Mouse (Mus musculus): ENCODE results near the gene Acta1. TPM values are rescaled to one million over a fixed set of nuclear protein-coding genes. Genes with fewer than 3 reads are reported as not detected.

The Acta1 gene
- polyA plus RNA-seq, 1 experiment from 2014 or later, result 6.7 TPM

GRCm38 (mm10) chr8:123891271-123891670 lies 3.3 kb downstream of the Acta1 start:
- H3K27ac ChIP-seq (ENCODE audit: low read depth, low read length), result no peak overlapping the region
- ATAC-seq (replicated peaks; ENCODE audit: low FRiP score) (no peak), DNase-seq (ENCODE audit: low spot score) (peak; percentile 68)
- no peaks in the 10 kb centered on the region for H3K4me1 ChIP-seq (replicated peaks; ENCODE audit: control insufficient read depth, insufficient read depth, low read length)
- H3K9me3 ChIP-seq (ENCODE audit: control insufficient read depth, low read length), result no peaks in the 10 kb centered on the region
- no peaks in the 10 kb centered on the region for H3K36me3 ChIP-seq (ENCODE audit: control insufficient read depth, insufficient read depth, low read length)
- H3K4me3 ChIP-seq (ENCODE audit: low read depth, low read length), result no peak overlapping the region
- 1% methylated on average over 11 of the region's 11 CpGs for whole genome bisulfite sequencing
- H3K27me3 ChIP-seq (replicated peaks; ENCODE audit: control insufficient read depth, insufficient read depth, low read length), result peaks cover 74% of the 10 kb centered on the region
- no peak overlapping the region for H3K9ac ChIP-seq (ENCODE audit: low read depth, low read length)
- H3K4me2 ChIP-seq, result peak overlapping the region; percentile 7; the same call in 1 of the 2 replicates

DNA sequence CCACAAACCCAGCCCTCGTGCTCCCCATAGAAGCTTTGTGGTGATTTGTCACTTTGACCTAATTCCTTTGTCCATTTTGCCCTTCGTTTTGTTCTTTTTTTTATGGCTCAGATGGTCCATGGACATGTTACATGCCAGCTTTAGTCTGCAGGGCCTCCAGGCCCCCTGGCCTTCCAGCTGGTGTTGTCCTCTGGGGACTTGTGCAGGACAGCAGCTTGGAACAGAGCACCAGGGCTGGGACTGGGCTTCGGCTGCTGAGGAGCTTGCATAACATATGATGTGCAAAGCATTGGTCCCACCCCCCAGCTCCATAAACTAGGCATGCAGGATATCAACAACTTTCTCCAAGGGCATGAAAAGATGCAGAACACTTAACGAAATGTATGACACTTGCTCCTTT lies 4.8 kb downstream of the Acta1 start:
- ATAC-seq (replicated peaks; ENCODE audit: low FRiP score), result no peak

GRCm38 (mm10) chr8:123887956-123888355 lies 6.6 kb downstream of the Acta1 start:
- no peak overlapping the region for H3K4me3 ChIP-seq (ENCODE audit: low read depth, low read length)
- no peak overlapping the region for H3K4me2 ChIP-seq
- H3K9ac ChIP-seq (ENCODE audit: low read depth, low read length), result no peak overlapping the region
- H3K27me3 ChIP-seq (replicated peaks; ENCODE audit: control insufficient read depth, insufficient read depth, low read length), result peaks cover 67% of the 10 kb centered on the region
- ATAC-seq (replicated peaks; ENCODE audit: low FRiP score) (no peak), DNase-seq (ENCODE audit: low spot score) (no peak)
- H3K4me1 ChIP-seq (replicated peaks; ENCODE audit: control insufficient read depth, insufficient read depth, low read length), result peaks cover 3% of the 10 kb centered on the region; the same call in 1 of the 2 replicates
- no peaks in the 10 kb centered on the region for H3K36me3 ChIP-seq (ENCODE audit: control insufficient read depth, insufficient read depth, low read length)
- 80% methylated on average over 2 of the region's 2 CpGs for WGBS
- H3K27ac ChIP-seq (ENCODE audit: low read depth, low read length), result no peak overlapping the region
- H3K9me3 ChIP-seq (ENCODE audit: control insufficient read depth, low read length), result no peaks in the 10 kb centered on the region

More for the DNA sequence above, 4.8 kb downstream of the Acta1 start:
- Histone ChIP-seq H3K36me3 (ENCODE audit: control insufficient read depth, insufficient read depth, low read length) (no peaks in the 10 kb centered on the region), H3K4me1 (replicated peaks; ENCODE audit: control insufficient read depth, insufficient read depth, low read length) (no peaks in the 10 kb centered on the region), H3K9ac (ENCODE audit: low read depth, low read length) (no peak overlapping the region), H3K4me3 (ENCODE audit: low read depth, low read length) (no peak overlapping the region), H3K4me2 (no peak overlapping the region), H3K27me3 (replicated peaks; ENCODE audit: control insufficient read depth, insufficient read depth, low read length) (peaks cover 72% of the 10 kb centered on the region), H3K9me3 (ENCODE audit: control insufficient read depth, low read length) (no peaks in the 10 kb centered on the region), H3K27ac (ENCODE audit: low read depth, low read length) (no peak overlapping the region)
- WGBS, result 64% methylated on average over 4 of the region's 4 CpGs
- DNase-seq (ENCODE audit: low spot score), result no peak

GRCm38 (mm10) chr8:123887163-123887562 lies 7.4 kb downstream of the Acta1 start:
- Histone ChIP-seq H3K4me3 (ENCODE audit: low read depth, low read length) (no peak overlapping the region), H3K4me1 (replicated peaks; ENCODE audit: control insufficient read depth, insufficient read depth, low read length) (peaks cover 3% of the 10 kb centered on the region; the same call in 1 of the 2 replicates), H3K36me3 (ENCODE audit: control insufficient read depth, insufficient read depth, low read length) (no peaks in the 10 kb centered on the region), H3K4me2 (no peak overlapping the region), H3K27me3 (replicated peaks; ENCODE audit: control insufficient read depth, insufficient read depth, low read length) (peaks cover 59% of the 10 kb centered on the region), H3K27ac (ENCODE audit: low read depth, low read length) (no peak overlapping the region), H3K9me3 (ENCODE audit: control insufficient read depth, low read length) (no peaks in the 10 kb centered on the region), H3K9ac (ENCODE audit: low read depth, low read length) (no peak overlapping the region)
- 89% methylated on average over 4 of the region's 4 CpGs for WGBS
- ATAC-seq (replicated peaks; ENCODE audit: low FRiP score), result no peak
- DNase-seq (ENCODE audit: low spot score), result no peak

GRCm38 (mm10) chr8:123884721-123885565 lies 9.6 kb downstream of the Acta1 start:
- 14% methylated on average over 13 of the region's 14 CpGs for WGBS
- no peak for ATAC-seq (replicated peaks; ENCODE audit: low FRiP score)
- H3K4me1 ChIP-seq (replicated peaks; ENCODE audit: control insufficient read depth, insufficient read depth, low read length), result peaks cover 3% of the 10 kb centered on the region; the same call in 1 of the 2 replicates
- no peak for DNase-seq (ENCODE audit: low spot score)
- no peaks in the 10 kb centered on the region for H3K9me3 ChIP-seq (ENCODE audit: control insufficient read depth, low read length)
- no peak overlapping the region for H3K4me2 ChIP-seq
- no peaks in the 10 kb centered on the region for H3K36me3 ChIP-seq (ENCODE audit: control insufficient read depth, insufficient read depth, low read length)
- H3K27ac ChIP-seq (ENCODE audit: low read depth, low read length), result no peak overlapping the region
- no peak overlapping the region for H3K4me3 ChIP-seq (ENCODE audit: low read depth, low read length)
- H3K27me3 ChIP-seq (replicated peaks; ENCODE audit: control insufficient read depth, insufficient read depth, low read length), result peaks cover 38% of the 10 kb centered on the region
- H3K9ac ChIP-seq (ENCODE audit: low read depth, low read length), result no peak overlapping the region

GRCm38 (mm10) chr8:123883094-123883493 lies 11.5 kb downstream of the Acta1 start:
- Histone ChIP-seq H3K4me1 (replicated peaks; ENCODE audit: control insufficient read depth, insufficient read depth, low read length) (peaks cover 3% of the 10 kb centered on the region; the same call in 1 of the 2 replicates), H3K36me3 (ENCODE audit: control insufficient read depth, insufficient read depth, low read length) (no peaks in the 10 kb centered on the region), H3K9me3 (ENCODE audit: control insufficient read depth, low read length) (no peaks in the 10 kb centered on the region), H3K27ac (ENCODE audit: low read depth, low read length) (no peak overlapping the region), H3K4me3 (ENCODE audit: low read depth, low read length) (no peak overlapping the region), H3K9ac (ENCODE audit: low read depth, low read length) (no peak overlapping the region), H3K27me3 (replicated peaks; ENCODE audit: control insufficient read depth, insufficient read depth, low read length) (peaks cover 29% of the 10 kb centered on the region), H3K4me2 (no peak overlapping the region)
- WGBS, result 88% methylated on average over 4 of the region's 4 CpGs
- DNase-seq (ENCODE audit: low spot score) (no peak), ATAC-seq (replicated peaks; ENCODE audit: low FRiP score) (no peak)

GRCm38 (mm10) chr8:123882412-123882811 lies 12.1 kb downstream of the Acta1 start:
- no peak for ATAC-seq (replicated peaks; ENCODE audit: low FRiP score)
- no peak for DNase-seq (ENCODE audit: low spot score)
- Histone ChIP-seq H3K9me3 (ENCODE audit: control insufficient read depth, low read length) (no peaks in the 10 kb centered on the region), H3K27ac (ENCODE audit: low read depth, low read length) (no peak overlapping the region), H3K4me1 (replicated peaks; ENCODE audit: control insufficient read depth, insufficient read depth, low read length) (peaks cover 3% of the 10 kb centered on the region; the same call in 1 of the 2 replicates), H3K4me3 (ENCODE audit: low read depth, low read length) (no peak overlapping the region), H3K4me2 (no peak overlapping the region), H3K27me3 (replicated peaks; ENCODE audit: control insufficient read depth, insufficient read depth, low read length) (peaks cover 27% of the 10 kb centered on the region), H3K36me3 (ENCODE audit: control insufficient read depth, insufficient read depth, low read length) (no peaks in the 10 kb centered on the region), H3K9ac (ENCODE audit: low read depth, low read length) (no peak overlapping the region)
- 67% methylated on average over 2 of the region's 2 CpGs for WGBS

DNA sequence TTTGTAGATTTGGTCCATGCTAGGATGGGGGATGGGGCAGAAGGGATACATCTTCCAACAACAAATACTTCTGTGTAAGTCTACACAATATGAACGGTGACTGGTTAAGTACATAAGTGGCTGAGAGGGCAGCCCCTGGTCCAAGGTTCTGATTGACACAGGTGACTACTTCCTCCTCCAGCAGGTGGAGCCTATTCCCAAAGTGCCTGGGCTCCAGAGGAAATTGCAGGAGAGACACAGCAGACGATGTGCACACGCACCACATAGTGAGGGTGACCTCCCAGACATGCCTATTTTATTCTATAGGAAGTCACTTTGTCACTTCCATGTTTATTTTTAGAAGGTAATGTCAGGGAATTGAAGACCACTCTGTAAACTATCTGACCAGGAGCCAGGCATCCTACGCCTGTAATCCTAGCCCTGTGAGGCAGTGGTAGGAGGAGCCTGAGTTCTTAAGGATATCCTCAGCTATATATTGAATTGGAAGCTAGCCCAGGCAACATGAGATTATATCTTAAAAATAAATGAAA lies 13.7 kb downstream of the Acta1 start:
- H3K27ac ChIP-seq (ENCODE audit: low read depth, low read length), result no peak overlapping the region
- H3K9ac ChIP-seq (ENCODE audit: low read depth, low read length), result no peak overlapping the region
- H3K27me3 ChIP-seq (replicated peaks; ENCODE audit: control insufficient read depth, insufficient read depth, low read length), result peaks cover 24% of the 10 kb centered on the region
- peaks cover 3% of the 10 kb centered on the region; the same call in 1 of the 2 replicates for H3K4me1 ChIP-seq (replicated peaks; ENCODE audit: control insufficient read depth, insufficient read depth, low read length)
- ATAC-seq (replicated peaks; ENCODE audit: low FRiP score) (no peak), DNase-seq (ENCODE audit: low spot score) (no peak)
- WGBS, result 45% methylated on average over 4 of the region's 4 CpGs
- H3K4me3 ChIP-seq (ENCODE audit: low read depth, low read length), result no peak overlapping the region
- H3K36me3 ChIP-seq (ENCODE audit: control insufficient read depth, insufficient read depth, low read length), result no peaks in the 10 kb centered on the region
- H3K4me2 ChIP-seq, result no peak overlapping the region
- no peaks in the 10 kb centered on the region for H3K9me3 ChIP-seq (ENCODE audit: control insufficient read depth, low read length)

Measured in liver, embryonic 11.5 days (tissue).